Mouse (Mus musculus) heart, postnatal 0 days (tissue): Measurements from ENCODE around the gene Olfr102. TPM values are rescaled to one million over a fixed set of nuclear protein-coding genes. Genes with fewer than 3 reads are reported as not detected.

Experiments
- ATAC-seq: fragments of 200-750 bp; cut with Nextera tagmentation; 2 replicates; pipeline ENCODE4 v1.8.0; 2017; ENCODE audit warnings: low read depth, moderate number of reproducible peaks, moderate library complexity; ENCODE audit not compliant: insufficient read depth
- DNase-seq: peaks from one replicate; pipeline ENCODE4 v3.0.0-alpha.2; 2016; ENCODE audit warnings: low spot score
- H3K27ac ChIP-seq: fragments of 300-500 bp; sonication (generic); 2 replicates; pipeline ENCODE4 v1.5.1; 2014; ENCODE audit warnings: low read depth, mild to moderate bottlenecking
- H3K27me3 ChIP-seq: fragments of 300-500 bp; sonication (generic); 2 replicates; pipeline ENCODE4 v1.6.1; 2014; ENCODE audit warnings: low read length, mixed read lengths; ENCODE audit not compliant: control insufficient read depth, insufficient read depth
- H3K36me3 ChIP-seq: fragments of 300-500 bp; sonication (generic); replicated peaks from 2 replicates; pipeline ENCODE4 v1.6.1; 2014; ENCODE audit warnings: low read length, mixed read lengths; ENCODE audit not compliant: control insufficient read depth, insufficient read depth
- H3K4me1 ChIP-seq: fragments of 300-500 bp; sonication (generic); 2 replicates; pipeline ENCODE4 v1.6.1; 2014; ENCODE audit warnings: antibody characterized with exemption; ENCODE audit not compliant: control insufficient read depth, insufficient read depth
- H3K4me2 ChIP-seq: fragments of 300-500 bp; sonication (generic); 2 replicates; pipeline ENCODE4 v1.6.1; 2014; ENCODE audit warnings: low read depth, mild to moderate bottlenecking, low read length, moderate library complexity
- H3K4me3 ChIP-seq: fragments of 300-500 bp; sonication (generic); 2 replicates; pipeline ENCODE4 v1.5.1; 2014; ENCODE audit warnings: low read depth, low read length
- H3K9ac ChIP-seq: fragments of 300-500 bp; sonication (generic); replicated peaks from 2 replicates; pipeline ENCODE4 v1.6.1; 2014; ENCODE audit warnings: low read depth, low read length, mixed read lengths
- H3K9me3 ChIP-seq: fragments of 300-500 bp; sonication (generic); replicated peaks from 2 replicates; pipeline ENCODE4 v1.6.1; 2016; ENCODE audit warnings: low read length; ENCODE audit not compliant: control insufficient read depth
- CTCF ChIP-seq: IDR thresholded peaks from 2 replicates; pipeline ENCODE4 v1.5.1; 2016; ENCODE audit warnings: antibody characterized with exemption, control low read depth, low read depth
- EP300 ChIP-seq: IDR thresholded peaks from 2 replicates; pipeline ENCODE4 v1.6.1; 2016; ENCODE audit warnings: antibody characterized with exemption, low read depth
- WGBS: fragments of 180-500 bp; shearing (Covaris S2); extraction: QIAGEN DNeasy Blood & Tissue Kit; methylation state at CpG from one replicate; pipeline ENCODE4 v1.1.7; 2014; 5-methylcytosine and 5-hydroxymethylcytosine counted together
- polyA plus RNA-seq: library from polyadenylated mRNA; unstranded; fragments of >200 nt; fragmentation: Nextera tagmentation; extraction: Ambion mirVana; gene quantifications from 2 replicates; pipeline ENCODE4 v1.2.1, GENCODE M21; 2015
- total RNA-seq: library from RNA; depleted of rRNA; stranded (reverse); fragments of >200 nt; gene quantifications from 2 replicates; pipeline ENCODE4 v1.2.3, GENCODE M21; 2014; ENCODE audit warnings: low replicate concordance; rRNA removed

Olfr102 gene
- total RNA-seq: not detected in 2 replicates
- not detected in 2 replicates for polyA plus RNA-seq

DNA sequence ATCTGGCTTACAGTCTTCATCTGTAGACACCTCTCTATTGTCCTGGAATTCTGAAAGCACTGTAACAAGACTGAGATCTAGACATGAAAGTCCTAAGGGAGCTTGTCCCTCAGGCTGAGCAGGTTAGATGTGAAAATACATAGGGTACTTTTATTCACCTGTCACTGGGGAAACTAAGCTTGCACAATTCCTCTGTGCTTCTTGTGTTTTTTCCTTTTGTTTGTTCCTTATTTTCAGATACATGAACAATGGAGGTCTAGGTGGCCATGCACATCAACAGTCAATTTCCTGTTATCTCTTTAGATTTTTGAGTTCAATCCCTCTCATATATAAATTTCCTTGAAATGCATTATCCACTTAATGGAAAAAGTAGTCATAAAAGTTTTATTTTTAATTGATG, at the start of gene Olfr102:
Gene Olfr102 (minus strand): TSS at position 101 of the 400 bp plus-strand sequence.
- ATAC-seq (no peak), DNase-seq (no peak)
- TF ChIP-seq CTCF: no peak
- TF ChIP-seq EP300: no peak
- Histone ChIP-seq H3K4me1 (no peaks in the 10 kb centered on the region), H3K36me3 (no peaks in the 10 kb centered on the region), H3K9me3 (0 out of 2 replicates have a peak, but pooled peaks cover 4% of the 10 kb centered on the region), H3K9ac (no peak within 1 kb of the TSS), H3K27me3 (no peaks in the 10 kb centered on the region), H3K4me2 (no peak within 1 kb of the TSS), H3K4me3 (no peak within 1 kb of the TSS), H3K27ac (no peak within 1 kb of the TSS)

GRCm38 (mm10) chr17:37359282-37359681, 42.4 kb upstream of the Olfr102 start, which contains the start of gene Olfr104-ps:
Gene Olfr104-ps (plus strand): TSS chr17:37359582.
- TF ChIP-seq CTCF (no peak), EP300 (no peak)
- H3K36me3 ChIP-seq: no peaks in the 10 kb centered on the region
- ATAC-seq: no peak
- H3K4me2 ChIP-seq: no peak within 1 kb of the TSS
- H3K4me3 ChIP-seq: no peak within 1 kb of the TSS
- H3K9me3 ChIP-seq: no peaks in the 10 kb centered on the region
- no peak within 1 kb of the TSS for H3K9ac ChIP-seq
- H3K27ac ChIP-seq: no peak within 1 kb of the TSS
- H3K4me1 ChIP-seq: no peaks in the 10 kb centered on the region
- no peak for DNase-seq
- H3K27me3 ChIP-seq: no peaks in the 10 kb centered on the region

DNA sequence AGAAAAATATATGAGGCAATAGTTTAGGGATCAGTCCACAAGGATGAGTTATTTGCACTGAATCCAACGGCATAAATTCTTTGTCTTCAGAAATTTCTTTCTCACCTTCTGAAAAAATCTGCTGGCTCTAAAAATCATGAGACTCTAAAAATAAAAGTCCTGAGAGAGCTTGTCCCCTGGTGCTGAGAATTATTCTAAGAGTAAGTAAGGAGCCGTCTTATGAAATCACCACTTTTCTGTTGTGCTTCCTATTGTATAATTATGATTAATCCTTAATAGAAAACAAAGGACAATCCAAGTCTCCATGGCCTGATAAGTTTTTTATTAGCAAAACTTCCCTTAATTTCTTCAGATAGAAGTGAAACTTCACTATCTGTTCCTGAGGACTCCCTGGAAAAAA, 22.7 kb upstream of the Olfr102 start, which contains the start of gene Olfr103:
Gene Olfr103 (minus strand): TSS at position 101 of the 400 bp plus-strand sequence.
- TF ChIP-seq EP300 (no peak), CTCF (no peak)
- H3K4me2 ChIP-seq: no peak within 1 kb of the TSS
- ATAC-seq (no peak), DNase-seq (no peak)
- H3K9ac ChIP-seq: no peak within 1 kb of the TSS
- H3K36me3 ChIP-seq: no peaks in the 10 kb centered on the region
- H3K4me3 ChIP-seq: no peak within 1 kb of the TSS
- H3K9me3 ChIP-seq: 0 out of 2 replicates have a peak, but pooled peaks cover 5% of the 10 kb centered on the region
- no peak within 1 kb of the TSS for H3K27ac ChIP-seq
- no peaks in the 10 kb centered on the region for H3K27me3 ChIP-seq
- no peaks in the 10 kb centered on the region for H3K4me1 ChIP-seq
- 69% methylated on average over 2 of the region's 2 CpGs for WGBS

- no peak overlapping the region for H3K4me3 ChIP-seq
- ATAC-seq (no peak), DNase-seq (no peak)
- no peaks in the 10 kb centered on the region for H3K9me3 ChIP-seq
- H3K27ac ChIP-seq: no peak overlapping the region
- TF ChIP-seq EP300 (no peak), CTCF (no peak)
- H3K9ac ChIP-seq: no peak overlapping the region
- no peaks in the 10 kb centered on the region for H3K27me3 ChIP-seq
- 27% methylated on average over 2 of the region's 2 CpGs for WGBS
- no peaks in the 10 kb centered on the region for H3K4me1 ChIP-seq
- H3K4me2 ChIP-seq: no peak overlapping the region
- no peaks in the 10 kb centered on the region for H3K36me3 ChIP-seq
Observed at GRCm38 (mm10) chr17:37310146-37310699, 6.6 kb downstream of the Olfr102 start.

DNA sequence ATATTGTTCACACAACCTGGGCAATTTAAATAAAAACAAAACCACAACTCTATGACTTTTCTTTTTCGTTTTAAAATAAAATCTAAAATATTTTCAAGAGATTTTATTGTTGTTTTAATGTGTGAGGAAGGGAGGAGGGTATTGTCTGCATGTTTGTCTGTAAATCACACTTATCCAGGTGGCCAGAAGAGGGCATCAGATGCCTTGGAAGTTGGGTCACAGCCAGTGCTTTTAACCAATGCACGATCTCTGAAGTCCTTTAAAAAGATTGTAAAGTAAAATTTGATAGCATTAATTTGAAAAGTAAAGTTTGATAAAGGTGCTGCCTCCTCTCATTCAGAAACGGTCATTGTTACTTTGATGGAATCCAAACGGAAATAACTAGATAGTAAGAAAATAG, 8.4 kb downstream of the Olfr102 start:
- DNase-seq: no peak

GRCm38 (mm10) chr17:37304213-37304612, 12.6 kb downstream of the Olfr102 start, which contains the start of gene Olfr101:
Gene Olfr101 (minus strand): TSS chr17:37304313.
- no peaks in the 10 kb centered on the region for H3K36me3 ChIP-seq
- H3K4me1 ChIP-seq: no peaks in the 10 kb centered on the region
- H3K9me3 ChIP-seq: no peaks in the 10 kb centered on the region
- H3K9ac ChIP-seq: no peak within 1 kb of the TSS
- ATAC-seq: no peak
- 63% methylated on average over 4 of the region's 4 CpGs for WGBS
- no peak for TF ChIP-seq EP300
- no peak for TF ChIP-seq CTCF
- no peak within 1 kb of the TSS for H3K27ac ChIP-seq
- no peaks in the 10 kb centered on the region for H3K27me3 ChIP-seq
- H3K4me2 ChIP-seq: no peak within 1 kb of the TSS
- no peak within 1 kb of the TSS for H3K4me3 ChIP-seq
- DNase-seq: no peak

More for the DNA sequence above, 8.4 kb downstream of the Olfr102 start:
- 24% methylated on average over 4 of the region's 4 CpGs for WGBS
- Histone ChIP-seq H3K4me1 (no peaks in the 10 kb centered on the region), H3K9ac (no peak overlapping the region), H3K36me3 (no peaks in the 10 kb centered on the region), H3K27ac (no peak overlapping the region), H3K27me3 (no peaks in the 10 kb centered on the region), H3K9me3 (no peaks in the 10 kb centered on the region), H3K4me2 (no peak overlapping the region), H3K4me3 (no peak overlapping the region)
- TF ChIP-seq EP300 (no peak), CTCF (no peak)
- no peak for ATAC-seq
